13 mouse cellular contexts compared by ENCODE assay signal in genomic region chr19:6994002-6994401, GRCm38 (mm10).
"Had no signal": no experiment of that assay in that cellular context is flagged by ENCODE, and none has a peak within 500 bp of the region (broad histone marks: within the 10 kb centered on the region; RNA-seq: fewer than 3 reads in every experiment).

No protein-coding gene starts in this region.

- H3K27me3 ChIP-seq: limb, embryonic 12.5 days; midbrain, embryonic 13.5 days; neural tube, embryonic 15.5 days had no signal

- ATAC-seq: lung, postnatal 0 days; midbrain, embryonic 13.5 days had no signal

- H3K9me3 ChIP-seq: limb, embryonic 12.5 days; midbrain, embryonic 13.5 days; neural tube, embryonic 15.5 days had no signal

- H3K9ac ChIP-seq: limb, embryonic 12.5 days; liver, embryonic 14.5 days had no signal

- H3K4me3 ChIP-seq: neural tube, embryonic 15.5 days had no signal

- H3K27ac ChIP-seq: limb, embryonic 12.5 days; liver, embryonic 14.5 days; midbrain, embryonic 13.5 days; neural tube, embryonic 15.5 days had no signal

- DNase-seq: kidney, postnatal 10 days; layer of hippocampus, postnatal 36 days; liver; lung, adult 2 months; lung, postnatal 36 days; right cerebral cortex, adult 18-20 months; right cerebral cortex, postnatal 25 days; thymus, adult 2 months had no signal
